Mouse (Mus musculus) liver (tissue): ENCODE data around the gene Iqcf1.

Experiments
- DNase-seq: peaks from one replicate; pipeline ENCODE4 v3.0.0-alpha.2; 2020; ENCODE audit warnings: mixed read lengths

Gene Iqcf1

DNA sequence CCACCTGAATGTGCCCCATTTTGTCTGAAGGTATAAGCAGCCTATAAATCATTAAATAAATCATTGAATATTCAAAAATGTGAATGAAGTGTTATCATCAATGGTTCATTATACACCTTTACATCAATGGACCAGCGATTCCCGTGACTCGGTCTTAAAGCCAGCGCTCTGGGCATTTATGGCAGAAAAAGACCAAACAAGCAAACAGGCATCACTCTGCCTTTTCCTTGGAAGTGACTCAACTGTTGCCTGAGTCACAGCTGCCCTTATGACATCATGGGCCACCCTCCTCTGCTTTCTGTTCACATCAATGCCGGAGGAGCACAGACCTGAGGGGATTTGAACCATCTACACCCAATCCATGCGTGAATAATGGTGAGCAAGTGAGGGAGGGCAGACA, at the start of gene Iqcf1:
Gene Iqcf1, plus strand, starts transcription at position 301 of the 400 bp plus-strand sequence.
- DNase-seq = no peak

DNA sequence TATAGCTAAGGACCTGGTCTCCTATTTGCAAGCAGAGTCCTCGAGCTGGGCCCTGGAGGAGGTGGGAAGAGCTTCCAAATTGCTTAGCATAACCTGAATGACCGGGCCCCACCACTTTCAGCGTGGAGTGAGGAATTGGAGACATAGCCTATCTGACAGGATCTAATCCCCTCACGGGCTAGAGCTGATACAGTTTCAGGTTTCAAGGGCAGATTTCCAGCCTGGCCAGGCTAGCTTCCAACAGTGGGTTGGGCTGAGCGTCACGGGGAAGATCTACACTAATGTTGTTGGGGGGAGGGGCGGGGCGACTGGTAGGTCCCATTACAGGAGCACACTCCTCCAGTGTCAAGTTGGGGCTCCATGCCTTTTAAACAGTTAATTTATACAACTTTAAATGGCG, 49.1 kb upstream of the Iqcf1 start:
- DNase-seq = peak; percentile 66

DNA sequence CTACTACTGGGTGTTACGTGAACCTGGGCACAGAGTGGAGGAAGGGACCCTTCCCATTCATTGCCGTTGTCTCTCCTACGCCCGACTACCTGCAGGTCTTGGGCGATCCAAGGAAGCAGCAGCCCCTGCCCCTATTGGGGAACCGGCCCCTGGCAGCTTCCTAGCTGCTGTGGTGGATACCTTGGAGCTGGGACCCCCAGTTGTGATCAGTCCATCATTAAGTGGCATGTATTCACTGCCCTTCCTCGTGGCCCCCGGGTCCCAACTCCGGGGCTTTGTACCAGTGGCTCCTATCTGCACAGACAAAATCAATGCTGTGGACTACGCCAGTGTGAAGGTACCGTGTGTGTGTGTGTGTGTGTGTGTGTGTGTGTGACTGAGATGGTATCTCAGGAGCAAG, 48.5 kb upstream of the Iqcf1 start:
- DNase-seq = no peak

DNA sequence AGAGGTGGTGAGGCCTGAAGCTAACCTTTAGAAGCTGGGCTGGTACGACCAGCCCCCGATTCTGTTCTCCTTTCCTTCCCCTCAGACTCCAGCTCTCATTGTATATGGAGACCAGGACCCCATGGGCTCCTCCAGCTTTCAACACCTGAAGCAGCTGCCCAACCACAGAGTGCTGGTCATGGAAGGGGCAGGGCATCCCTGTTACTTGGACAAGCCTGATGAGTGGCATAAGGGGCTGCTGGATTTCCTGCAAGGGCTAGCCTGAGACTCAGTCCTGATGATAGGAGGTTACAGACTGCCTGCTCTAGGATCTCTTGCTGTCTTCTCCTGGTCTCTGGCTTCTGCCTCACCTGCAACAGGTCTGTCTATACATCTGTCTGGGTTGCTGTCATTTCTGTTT, 47.9 kb upstream of the Iqcf1 start:
- DNase-seq = no peak

DNA sequence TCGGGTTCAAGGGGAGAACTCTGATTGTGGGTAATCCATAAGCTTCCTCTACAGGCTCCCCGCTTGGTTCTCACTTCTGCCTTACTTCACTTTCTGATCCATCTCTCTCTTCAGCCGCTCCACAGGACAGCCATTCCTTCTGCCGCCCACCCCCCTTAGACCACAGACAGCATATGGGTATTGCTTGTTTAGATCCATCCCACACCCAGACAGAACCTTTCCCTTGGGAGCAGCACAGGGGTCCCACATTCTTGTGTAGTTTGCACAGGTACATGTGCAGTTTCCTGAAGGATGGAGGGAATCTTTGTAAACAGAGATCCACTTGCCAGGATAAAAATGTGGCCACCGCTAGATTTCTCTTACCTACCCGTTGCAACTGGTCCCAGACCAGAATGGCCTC, 47.4 kb upstream of the Iqcf1 start:
- no peak for DNase-seq

DNA sequence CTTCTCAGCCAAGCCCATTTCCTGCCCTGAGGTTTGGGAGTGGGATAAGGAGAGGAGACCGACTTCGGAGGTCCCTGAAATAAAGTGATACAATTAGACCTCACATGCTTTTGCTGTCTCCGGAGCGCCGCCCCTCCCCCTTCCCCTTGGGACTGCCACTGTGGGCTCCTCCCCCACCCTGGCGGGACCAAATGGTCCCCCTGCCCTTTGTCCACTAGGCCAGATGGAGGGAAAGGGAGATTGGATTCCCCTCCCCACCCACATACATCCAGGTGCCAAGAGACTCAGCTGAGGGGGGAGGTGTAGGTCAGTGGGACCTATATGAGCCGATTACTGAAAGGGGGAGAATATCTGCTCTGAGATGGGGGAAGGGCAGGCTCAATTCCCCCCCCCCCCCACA, 46.9 kb upstream of the Iqcf1 start:
- peak; percentile 65 for DNase-seq

DNA sequence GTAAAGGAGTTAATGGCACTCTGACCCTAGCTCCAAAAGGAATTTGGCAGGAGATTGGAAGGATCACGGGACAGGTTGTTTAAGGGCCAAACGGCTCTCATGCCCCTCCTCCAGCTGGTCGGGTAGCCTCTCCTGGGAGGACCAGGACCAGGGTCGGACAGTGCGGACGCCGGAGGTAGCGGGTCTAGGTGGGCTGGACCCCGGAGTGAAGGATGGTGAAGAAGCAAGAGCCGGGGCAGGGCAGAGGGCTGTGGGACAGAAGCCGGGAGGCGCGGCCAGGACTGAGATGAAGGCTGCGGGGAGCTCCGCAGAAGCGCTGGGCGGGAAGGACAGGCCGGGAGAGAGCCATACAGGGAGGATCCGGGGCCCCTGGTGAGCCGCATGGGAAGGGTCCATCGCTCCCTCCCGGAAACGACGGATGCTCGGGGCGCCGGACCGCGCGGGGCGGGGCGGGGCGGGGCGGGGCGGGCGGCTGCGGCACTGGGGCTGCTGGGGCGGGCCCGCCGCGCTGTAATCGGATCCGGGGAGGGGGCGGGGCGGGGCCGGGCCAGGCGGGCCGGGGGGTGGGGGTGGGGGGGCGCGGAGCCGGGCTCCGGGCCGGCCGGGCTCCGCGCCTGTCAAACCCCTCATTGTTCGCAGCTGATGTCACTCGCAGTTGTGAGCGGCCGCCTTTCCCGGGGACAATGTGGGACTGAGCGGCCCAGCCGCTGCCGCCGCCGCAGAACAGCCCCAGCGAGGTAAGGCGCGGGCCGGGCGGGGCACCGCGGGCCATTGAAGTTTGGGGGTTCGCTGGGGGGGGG, 46.3 kb upstream of the Iqcf1 start, which contains the start of gene Pcbp4:
Gene Pcbp4, plus strand, starts transcription at position 21 of the 800 bp plus-strand sequence.
- peak; percentile 81 for DNase-seq

DNA sequence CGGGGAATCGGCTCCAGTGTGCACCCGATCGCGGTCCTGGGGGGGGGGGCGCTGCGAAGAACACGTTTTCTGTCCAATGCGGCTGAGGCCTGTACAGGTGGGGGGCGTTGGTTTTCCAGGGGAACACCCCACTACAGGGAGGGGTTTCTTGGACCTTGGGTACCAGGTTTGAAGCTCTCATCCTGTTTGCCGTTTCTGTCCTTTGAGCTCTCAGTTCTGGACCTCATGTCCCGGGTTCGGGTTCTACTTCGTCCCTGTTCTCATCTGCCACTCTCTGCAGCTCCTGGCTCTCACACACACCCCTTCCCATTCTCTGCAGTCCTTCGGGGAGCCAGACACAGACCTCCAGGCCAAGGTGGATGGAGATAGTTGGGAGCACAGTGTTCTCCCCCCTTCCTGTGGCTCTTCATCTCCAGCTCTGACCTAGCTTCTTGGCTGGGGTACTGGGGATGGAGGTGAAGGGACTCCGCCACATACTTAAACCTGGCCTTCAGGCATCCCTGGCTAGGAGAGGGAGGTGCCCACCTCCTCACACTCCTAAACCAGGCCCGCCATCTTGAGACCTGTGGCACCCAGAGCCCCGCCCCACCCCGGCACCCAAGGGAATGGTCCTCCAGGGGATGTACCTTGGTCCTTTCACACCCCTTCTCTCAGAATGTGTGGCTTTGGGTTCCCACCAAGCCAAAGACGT, 45.6 kb upstream of the Iqcf1 start:
- no peak for DNase-seq

DNA sequence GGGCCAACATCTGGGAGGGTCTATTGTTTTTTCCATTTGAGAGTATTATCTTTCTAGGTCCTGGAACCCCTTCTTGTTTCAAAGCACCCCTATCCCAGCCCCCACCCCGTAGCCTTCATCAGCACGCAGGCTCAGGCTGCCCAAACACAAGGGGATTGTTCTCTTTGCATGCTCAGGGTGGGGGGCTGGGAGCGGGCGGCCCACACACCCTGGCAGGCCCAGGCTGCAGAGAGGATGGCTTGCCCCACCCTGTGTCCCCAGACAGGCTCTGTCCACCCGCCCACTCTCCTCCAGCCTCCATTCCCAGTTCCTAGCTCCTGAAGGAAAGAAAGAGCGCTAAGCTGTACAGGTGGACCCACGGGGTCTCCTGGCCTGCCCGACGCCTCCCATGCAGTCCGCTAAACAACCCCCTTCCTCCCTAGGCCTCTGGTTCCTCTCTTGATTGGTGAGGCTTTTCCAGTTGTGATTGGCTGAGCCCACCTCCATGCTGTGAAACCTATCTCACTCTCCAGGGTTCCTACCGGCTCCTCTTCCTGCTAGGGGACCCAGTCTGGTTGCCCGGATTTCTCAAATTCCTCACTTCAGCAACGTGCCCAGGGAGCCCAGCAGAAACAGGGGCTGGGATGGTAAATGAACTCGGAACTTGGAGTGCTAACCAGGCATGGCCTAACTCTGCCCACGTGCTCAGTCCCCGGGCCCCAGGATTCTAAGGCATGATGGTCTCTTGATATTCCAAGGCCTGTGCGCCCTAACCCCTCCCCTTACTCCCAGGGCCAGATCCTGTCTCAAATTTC, 44.7 kb upstream of the Iqcf1 start:
- no peak for DNase-seq

DNA sequence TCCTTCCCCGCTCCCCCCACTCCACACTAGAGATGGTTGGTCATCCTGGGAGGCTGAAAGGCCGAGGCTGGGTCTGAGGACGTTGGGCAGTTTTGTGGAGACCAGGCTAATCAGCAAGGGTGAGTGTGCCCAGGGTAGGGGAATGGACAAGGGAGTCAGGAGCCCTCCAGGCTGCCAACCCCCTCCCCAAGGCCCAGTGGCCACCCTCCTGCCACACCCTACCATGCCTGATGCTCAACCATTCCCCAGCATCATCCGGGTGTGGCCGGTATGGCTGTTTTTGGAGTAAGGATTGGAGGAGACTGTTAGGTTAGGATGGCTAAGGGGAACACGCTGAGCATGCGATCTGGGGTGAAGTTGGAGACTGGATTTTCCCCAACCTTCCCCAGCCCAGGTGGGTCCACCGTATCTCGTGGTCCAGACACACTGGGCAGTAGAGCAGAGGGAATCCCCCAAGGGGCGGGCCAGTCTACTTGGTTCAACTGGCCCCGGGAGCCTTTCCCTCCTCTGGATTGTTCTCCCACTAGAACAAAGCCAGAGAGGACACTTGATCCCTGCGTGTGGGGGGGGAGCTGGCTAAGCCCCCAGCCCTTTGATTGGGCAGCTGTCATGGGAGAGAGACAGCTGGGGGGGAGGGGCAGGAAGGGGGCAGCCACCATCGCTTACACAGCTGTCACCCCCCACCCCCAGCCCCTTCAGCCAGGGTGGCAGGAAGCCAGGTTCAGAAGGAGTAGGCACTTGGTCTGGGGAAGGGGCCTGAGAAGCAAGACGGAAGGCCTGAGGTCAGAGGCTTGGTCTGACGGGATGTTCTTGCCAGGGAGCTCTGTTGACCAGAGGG, 43.2 kb upstream of the Iqcf1 start:
- DNase-seq = peak; percentile 41

DNA sequence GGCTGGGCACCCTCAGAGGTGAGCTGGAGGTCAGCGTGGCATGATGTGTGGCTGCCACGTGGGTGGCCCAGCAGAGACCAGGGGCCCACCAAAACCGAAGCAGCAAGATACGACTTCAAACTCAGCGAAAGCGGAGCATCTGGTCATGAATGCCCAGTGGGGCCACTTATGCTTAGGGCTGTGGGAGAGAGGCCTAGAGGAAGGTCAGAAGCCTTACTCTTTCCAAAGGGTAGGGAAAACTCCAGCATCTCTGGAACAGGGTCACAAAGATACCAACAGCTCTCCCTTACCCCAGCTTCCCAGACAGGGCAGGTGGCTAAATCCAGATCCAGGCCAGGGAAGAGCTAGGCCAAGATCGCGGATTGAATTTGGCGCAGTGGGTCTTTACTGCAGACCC, 42.6 kb upstream of the Iqcf1 start:
- DNase-seq = no peak

DNA sequence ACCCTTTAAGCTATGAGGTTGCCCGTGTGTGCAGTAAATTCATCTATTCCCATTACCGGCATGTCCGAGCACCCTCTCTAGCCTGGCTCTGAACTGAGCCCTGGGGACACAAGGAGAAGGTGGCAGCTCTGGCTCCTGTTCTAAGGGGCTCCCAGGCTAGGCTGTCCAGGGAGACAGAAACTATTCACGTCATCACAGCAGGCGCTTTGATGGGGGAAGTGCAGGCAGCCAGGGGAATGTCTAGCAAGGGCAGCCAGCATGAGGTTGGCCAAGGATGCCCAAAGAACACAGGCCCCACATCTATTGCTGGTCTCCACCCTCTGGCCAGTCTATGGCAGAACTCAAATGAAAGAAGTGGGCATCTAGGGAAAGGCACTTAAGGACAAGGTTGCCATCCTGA, 41.8 kb upstream of the Iqcf1 start:
- no peak for DNase-seq

DNA sequence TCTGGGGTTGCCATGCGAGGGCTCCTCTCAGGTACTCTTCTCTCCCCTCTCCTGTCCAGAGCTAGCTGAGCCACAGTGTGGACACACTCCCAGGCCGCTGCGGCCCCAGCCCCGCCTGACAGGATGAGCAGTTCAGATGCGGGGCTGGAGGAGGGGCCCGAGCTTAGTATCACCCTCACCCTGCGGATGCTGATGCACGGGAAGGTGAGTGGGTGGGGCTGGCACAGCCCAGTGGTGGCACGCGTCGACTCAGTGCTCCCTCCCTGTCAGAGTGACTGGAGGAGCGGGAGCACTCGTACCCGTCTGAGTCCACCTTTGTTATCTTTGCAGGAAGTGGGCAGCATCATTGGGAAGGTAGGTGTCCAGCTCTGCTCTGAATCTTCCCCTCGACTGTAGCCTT, 39.8 kb upstream of the Iqcf1 start:
- DNase-seq = no peak

DNA sequence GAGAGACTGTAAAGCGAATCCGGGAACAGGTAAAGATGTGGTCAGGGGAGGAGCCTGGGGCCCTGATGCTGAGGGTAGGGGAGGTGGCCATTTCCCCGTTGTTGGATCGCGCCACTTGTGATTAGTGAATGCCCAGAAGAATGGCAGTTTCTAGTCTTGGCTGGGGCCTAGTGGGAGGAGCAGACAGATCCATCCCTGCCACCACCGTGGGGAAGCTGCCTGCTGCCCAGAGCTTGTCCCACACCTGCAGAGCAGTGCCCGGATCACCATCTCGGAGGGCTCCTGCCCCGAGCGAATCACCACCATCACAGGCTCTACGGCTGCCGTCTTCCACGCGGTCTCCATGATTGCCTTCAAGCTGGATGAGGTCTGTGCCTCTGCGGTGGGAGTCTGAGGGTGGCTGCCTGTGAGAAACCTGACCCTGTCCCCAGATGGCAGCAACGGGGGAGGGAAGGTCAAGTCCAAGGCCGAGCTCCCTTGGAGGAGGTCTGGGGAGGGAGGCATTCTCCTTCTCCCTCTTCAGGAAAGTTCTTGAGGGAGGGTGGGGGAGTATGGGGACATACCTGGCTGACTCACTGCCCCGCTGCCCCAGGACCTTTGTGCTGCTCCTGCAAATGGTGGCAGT, 39.3 kb upstream of the Iqcf1 start:
- DNase-seq = no peak

DNA sequence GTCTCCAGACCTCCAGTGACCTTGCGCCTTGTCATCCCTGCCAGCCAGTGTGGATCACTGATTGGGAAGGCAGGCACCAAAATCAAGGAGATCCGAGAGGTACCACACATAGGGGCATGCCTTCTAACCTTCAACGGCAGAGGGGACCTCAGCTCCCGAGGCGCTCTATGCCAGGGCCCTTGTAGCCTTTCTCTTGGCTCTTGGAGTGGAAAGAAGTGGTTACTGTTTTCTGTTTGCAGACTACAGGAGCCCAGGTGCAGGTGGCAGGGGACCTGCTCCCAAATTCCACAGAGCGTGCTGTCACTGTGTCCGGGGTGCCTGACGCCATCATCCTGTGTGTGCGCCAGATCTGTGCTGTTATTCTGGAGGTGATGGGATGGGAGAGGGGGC, 38.7 kb upstream of the Iqcf1 start:
- no peak for DNase-seq

DNA sequence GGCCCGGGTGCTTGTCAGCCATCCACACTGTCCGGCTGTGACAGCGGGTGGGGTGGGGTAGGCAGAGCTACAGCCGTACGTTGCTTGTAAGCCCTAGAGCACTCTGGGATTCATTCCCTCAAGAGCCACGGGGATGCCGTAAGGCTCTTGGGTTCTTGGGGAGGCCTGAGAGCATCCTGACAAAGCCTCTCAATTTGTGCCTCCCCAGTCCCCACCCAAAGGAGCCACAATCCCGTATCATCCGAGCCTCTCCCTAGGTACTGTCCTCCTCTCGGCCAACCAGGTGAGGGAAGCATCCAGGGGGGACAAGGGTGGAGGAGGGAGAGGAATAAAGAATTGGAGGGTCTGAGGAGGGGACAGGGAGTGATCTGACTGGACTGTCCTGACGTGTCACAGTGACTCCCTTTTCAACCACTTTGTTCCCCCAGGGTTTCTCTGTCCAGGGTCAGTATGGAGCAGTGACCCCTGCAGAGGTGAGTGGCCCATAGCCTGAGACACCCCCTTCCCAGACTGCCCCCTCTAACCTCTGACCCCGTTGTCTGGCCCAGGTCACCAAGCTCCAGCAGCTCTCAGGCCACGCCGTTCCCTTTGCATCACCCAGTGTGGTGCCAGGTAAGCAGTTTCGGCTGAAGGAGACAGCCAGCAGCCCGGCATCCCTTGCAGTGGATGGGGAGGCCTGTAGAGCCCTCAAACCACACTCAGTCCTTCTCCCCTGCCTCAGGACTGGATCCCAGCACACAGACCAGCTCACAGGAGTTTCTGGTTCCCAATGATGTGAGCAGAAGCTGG, 37.9 kb upstream of the Iqcf1 start:
- DNase-seq = no peak

DNA sequence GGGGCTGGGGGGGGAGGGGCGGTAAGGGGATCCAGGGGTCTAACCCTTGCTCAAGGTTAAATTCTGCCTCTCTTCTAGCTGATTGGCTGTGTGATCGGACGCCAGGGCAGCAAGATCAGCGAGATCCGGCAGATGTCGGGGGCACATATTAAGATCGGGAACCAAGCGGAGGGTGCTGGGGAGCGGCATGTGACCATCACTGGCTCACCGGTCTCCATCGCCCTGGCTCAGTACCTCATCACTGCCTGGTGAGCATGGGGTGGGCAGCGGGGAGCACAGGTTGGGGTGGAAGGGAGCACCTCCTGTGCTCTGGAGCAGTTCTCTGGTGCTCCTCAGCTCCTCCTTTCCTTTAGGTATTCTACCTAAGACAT, 37.4 kb upstream of the Iqcf1 start:
- DNase-seq = no peak

DNA sequence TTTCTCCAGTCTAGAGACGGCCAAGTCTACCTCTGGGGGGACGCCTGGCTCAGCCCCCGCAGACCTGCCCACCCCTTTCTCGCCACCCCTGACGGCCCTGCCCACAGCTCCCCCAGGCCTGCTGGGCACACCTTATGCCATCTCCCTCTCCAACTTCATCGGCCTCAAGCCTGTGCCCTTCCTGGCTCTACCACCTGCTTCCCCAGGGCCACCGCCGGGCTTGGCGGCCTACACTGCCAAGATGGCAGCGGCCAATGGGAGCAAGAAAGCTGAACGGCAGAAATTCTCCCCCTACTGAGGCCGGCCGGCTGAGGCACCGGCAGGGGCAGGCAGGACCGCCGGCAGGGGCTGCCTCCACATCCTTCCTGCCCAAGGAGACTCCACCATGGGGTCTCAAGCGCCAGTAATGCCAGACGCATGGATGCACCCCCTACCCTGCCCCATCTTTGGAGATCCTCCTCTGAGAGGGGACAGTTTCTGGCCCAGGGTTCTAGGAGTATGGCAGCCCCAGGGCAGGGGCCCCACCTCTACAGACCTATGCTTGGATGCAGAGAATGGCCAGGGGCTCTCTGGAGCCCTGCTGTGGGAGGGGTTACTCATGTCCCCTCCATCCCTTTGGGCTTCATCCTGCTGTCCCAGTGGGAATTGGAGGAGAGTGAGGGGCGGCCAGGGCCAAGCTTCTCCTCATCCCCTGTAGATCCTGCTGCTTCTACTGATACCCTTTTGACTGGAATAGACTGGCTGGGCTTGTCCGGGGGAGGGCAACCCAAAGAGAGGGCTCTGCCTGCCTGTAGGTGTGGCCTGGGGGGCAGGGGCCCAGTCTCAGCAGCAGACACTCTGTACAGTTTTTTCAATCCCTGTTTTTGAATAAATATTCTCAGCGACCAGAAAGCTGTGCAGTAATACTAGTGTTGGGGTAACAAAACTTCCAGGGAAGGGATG, 36.4 kb upstream of the Iqcf1 start:
- no peak for DNase-seq

DNA sequence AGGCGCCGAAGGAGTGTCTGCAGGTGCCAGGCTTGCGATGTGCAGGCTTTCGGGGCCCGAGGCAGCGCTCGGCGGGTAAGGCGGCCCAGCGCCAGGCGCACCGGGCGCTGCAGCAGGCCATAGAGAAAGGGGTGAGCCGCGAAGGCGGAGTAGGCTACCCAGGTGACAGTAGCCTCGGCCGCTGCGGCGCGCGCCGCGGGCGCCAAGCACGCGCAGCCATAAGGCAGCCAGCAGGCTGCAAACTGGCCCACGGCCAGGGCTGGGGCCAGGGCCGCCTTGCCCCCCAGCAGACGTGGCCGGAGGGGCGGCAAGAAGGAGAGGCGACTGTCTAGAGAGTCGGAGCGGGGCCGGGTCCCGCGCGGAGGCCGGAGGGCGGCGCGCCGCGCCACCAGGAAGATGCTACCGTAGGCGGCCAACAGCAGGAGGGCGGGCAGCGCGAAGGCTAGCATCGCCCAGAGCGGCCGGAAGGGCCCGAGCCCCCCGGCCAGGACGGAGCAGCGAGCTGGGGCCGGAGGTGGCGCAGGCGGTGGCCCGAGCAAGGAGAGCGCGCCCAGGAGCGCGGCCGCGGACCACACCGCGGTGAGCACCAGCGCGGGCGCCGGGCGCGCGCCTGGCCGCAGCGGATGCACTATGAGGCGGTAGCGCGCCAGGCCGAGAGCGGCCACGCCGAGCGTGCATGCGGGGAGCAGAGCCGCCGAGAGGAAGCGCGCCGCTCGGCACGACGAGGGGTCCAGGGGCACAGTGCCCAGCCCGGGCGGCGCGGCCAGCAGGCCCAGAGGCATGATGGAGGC, 34.8 kb upstream of the Iqcf1 start:
- peak; percentile 45 for DNase-seq
